In the genomic region with DNA sequence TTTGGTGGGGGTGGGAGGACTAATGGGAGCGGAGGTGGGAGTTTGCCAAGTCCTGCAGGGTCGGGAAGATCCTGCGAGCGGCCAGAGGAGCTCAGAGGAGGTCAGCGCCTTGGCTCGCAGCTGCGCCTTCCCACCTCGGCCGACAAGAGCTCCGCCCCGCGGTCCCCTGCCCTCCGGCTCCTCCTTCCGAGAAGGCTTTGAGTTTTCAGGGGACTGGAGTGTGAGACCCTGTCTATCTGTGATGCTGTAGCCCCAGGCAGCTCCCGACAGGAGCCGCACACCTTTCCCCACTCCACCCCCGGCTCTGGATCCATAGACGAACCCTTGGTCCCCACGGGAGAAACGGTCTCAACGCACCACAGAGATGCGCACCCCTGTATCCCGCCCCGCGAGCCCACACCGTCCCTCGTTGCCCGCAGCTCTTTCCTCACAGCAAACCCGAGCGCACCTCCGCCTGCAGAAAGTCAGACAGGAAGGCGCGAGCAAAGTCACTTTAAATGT, we compare ENCODE assay signal across 9 mouse cellular contexts. TPM values are rescaled to one million over a fixed set of nuclear protein-coding genes. Genes with fewer than 3 reads are reported as not detected.
A peak's percentile ranks its signal among the peaks of the same experiment; 100 is the strongest.
DNase-seq lines count a peak whose midpoint lies in the region; ATAC-seq lines count a peak whose summit lies in the region.
"Had no signal": no experiment of that assay in that cellular context is flagged by ENCODE, and none has a peak within 500 bp of the region (broad histone marks: within the 10 kb centered on the region; RNA-seq: fewer than 3 reads in every experiment).

Gene Frzb, minus strand, starts transcription at position 335 of the 501 bp plus-strand sequence.

- WGBS in intestine, embryonic 15.5 days = under 1% methylated on average over 33 of the region's 33 CpGs
- WGBS in limb, embryonic 12.5 days = under 1% methylated on average over 33 of the region's 33 CpGs
- WGBS in midbrain, embryonic 12.5 days = under 1% methylated on average over 33 of the region's 33 CpGs

- peak within 1 kb of the TSS; percentile 3 for H3K4me3 ChIP-seq in erythroblast, embryonic 14.5 days (replicated peaks)
- peak within 1 kb of the TSS; percentile 61 for H3K4me3 ChIP-seq in intestine, embryonic 15.5 days (replicated peaks)
- H3K4me3 ChIP-seq in limb, embryonic 12.5 days (replicated peaks) = peak within 1 kb of the TSS; percentile 68
- H3K4me3 ChIP-seq in midbrain, embryonic 12.5 days = peak within 1 kb of the TSS; percentile 54

- no peaks in the 10 kb centered on the region for H3K4me1 ChIP-seq in erythroblast, embryonic 14.5 days (ENCODE audit: control insufficient read depth)
- H3K4me1 ChIP-seq in intestine, embryonic 15.5 days (replicated peaks) = peaks cover 11% of the 10 kb centered on the region; the same call in 1 of the 2 replicates
- peaks cover 13% of the 10 kb centered on the region for H3K4me1 ChIP-seq in limb, embryonic 12.5 days (replicated peaks)
- H3K4me1 ChIP-seq in midbrain, embryonic 12.5 days = peaks cover 9% of the 10 kb centered on the region; the same call in 1 of the 2 replicates

- H3K9ac ChIP-seq in intestine, embryonic 15.5 days = peak within 1 kb of the TSS; percentile 50
- H3K9ac ChIP-seq in limb, embryonic 12.5 days (replicated peaks) = peak within 1 kb of the TSS; percentile 81
- H3K9ac ChIP-seq in midbrain, embryonic 12.5 days (replicated peaks) = peak within 1 kb of the TSS; percentile 62

- no peaks in the 10 kb centered on the region for H3K36me3 ChIP-seq in erythroblast, embryonic 14.5 days (ENCODE audit: control insufficient read depth)
- no peaks in the 10 kb centered on the region for H3K36me3 ChIP-seq in intestine, embryonic 15.5 days
- 0 out of 2 replicates have a peak, but pooled peaks cover 7% of the 10 kb centered on the region for H3K36me3 ChIP-seq in limb, embryonic 12.5 days
- H3K36me3 ChIP-seq in midbrain, embryonic 12.5 days = no peaks in the 10 kb centered on the region

- ATAC-seq in erythroblast, adult 5-6 weeks (replicated peaks; ENCODE audit: low FRiP score, poor library complexity, severe bottlenecking) = no peak
- peak; percentile 71 for ATAC-seq in intestine, embryonic 15.5 days
- ATAC-seq in limb, embryonic 12.5 days (ENCODE audit: insufficient number of reproducible peaks, insufficient read depth, low FRiP score, low TSS enrichment, low read depth) = peak; percentile 77
- peak; percentile 78 for ATAC-seq in midbrain, embryonic 12.5 days (ENCODE audit: low FRiP score, low read depth)

- no peak within 1 kb of the TSS for H3K27ac ChIP-seq in intestine, embryonic 15.5 days
- peak within 1 kb of the TSS; percentile 88 for H3K27ac ChIP-seq in limb, embryonic 12.5 days
- H3K27ac ChIP-seq in midbrain, embryonic 12.5 days (replicated peaks) = 0 out of 2 replicates have a peak within 1 kb of the TSS, but pooled peaks have one; percentile 5

- DNase-seq in cerebellum, postnatal 25 days = peak; percentile 79
- DNase-seq in gastrocnemius, postnatal 25 days = peak; percentile 15
- peak; percentile 76 for DNase-seq in testis, postnatal 10 days (ENCODE audit: low spot score)

- peak within 1 kb of the TSS; percentile 100 for H3K4me2 ChIP-seq in intestine, embryonic 15.5 days (replicated peaks)
- peak within 1 kb of the TSS; percentile 96 for H3K4me2 ChIP-seq in limb, embryonic 12.5 days
- H3K4me2 ChIP-seq in midbrain, embryonic 12.5 days (replicated peaks) = peak within 1 kb of the TSS; percentile 99

- H3K27me3 ChIP-seq in erythroblast, embryonic 14.5 days (ENCODE audit: control insufficient read depth) = peaks cover 58% of the 10 kb centered on the region
- H3K27me3 ChIP-seq in intestine, embryonic 15.5 days (replicated peaks) = peaks cover 8% of the 10 kb centered on the region; the same call in 1 of the 2 replicates
- H3K27me3 ChIP-seq in limb, embryonic 12.5 days = 0 out of 2 replicates have a peak, but pooled peaks cover 4% of the 10 kb centered on the region
- H3K27me3 ChIP-seq in midbrain, embryonic 12.5 days = peaks cover 29% of the 10 kb centered on the region

- H3K9me3 ChIP-seq in erythroblast, embryonic 14.5 days (ENCODE audit: control insufficient read depth, low read length) = peaks cover 5% of the 10 kb centered on the region; the same call in 1 of the 2 replicates
- H3K9me3 ChIP-seq in intestine, embryonic 15.5 days = no peaks in the 10 kb centered on the region
- no peaks in the 10 kb centered on the region; the same call in none of the 2 replicates for H3K9me3 ChIP-seq in limb, embryonic 12.5 days
- H3K9me3 ChIP-seq in midbrain, embryonic 12.5 days = no peaks in the 10 kb centered on the region

RNA-seq across cellular contexts. Expression of gene Frzb, which starts in this region (rescaled TPM):
- not detected in 2 replicates for polyA plus RNA-seq in erythroblast, embryonic 14.5 days (2012)
- total RNA-seq in erythroblast, adult 5-6 weeks (2015; ENCODE audit: low replicate concordance) = not detected in 2 replicates
- not detected in 2 replicates for total RNA-seq in erythroblast, adult 5-6 weeks (2017; ENCODE audit: low replicate concordance)
- total RNA-seq in gastrocnemius, postnatal 25 days (2021) = 10 to 100 TPM; 29.5 to 41.9 TPM
- 2.1 and 2.5 TPM in 2 replicates for polyA plus RNA-seq in intestine, embryonic 15.5 days (2015; fragmentation: Nextera tagmentation; extraction: Ambion mirVana)
- 54.7 and 56.2 TPM in 2 replicates for polyA plus RNA-seq in limb, embryonic 12.5 days (2016; fragmentation: Nextera tagmentation; extraction: Ambion mirVana)
- 6.1 and 7.8 TPM in 2 replicates for polyA plus RNA-seq in midbrain, embryonic 12.5 days (2016; fragmentation: Nextera tagmentation; extraction: Ambion mirVana)
- total RNA-seq: neutrophil, adult 5-6 weeks had no signal

Comparison
In these comparisons a context has a peak if more than half of its experiments do, and no peak if none do; other contexts are left out.
1. RNA of gene Frzb (total RNA-seq): 29.5 to 41.9 TPM in gastrocnemius, postnatal 25 days; not detected in erythroblast, adult 5-6 weeks; every median in the first group is over 10 times any median in the second.
2. H3K4me3 ChIP-seq: peak in every context shown above with its lines; median percentile 68 in limb, embryonic 12.5 days; 61 in intestine, embryonic 15.5 days; 54 in midbrain, embryonic 12.5 days; 3 in erythroblast, embryonic 14.5 days.
3. DNase-seq: peak in every context shown above with its lines; median percentile 79 in cerebellum, postnatal 25 days; 76 in testis, postnatal 10 days; 15 in gastrocnemius, postnatal 25 days.
4. Peak in every context shown above with its lines, with median percentiles within 50 percentile points of each other: H3K4me2 ChIP-seq and H3K9ac ChIP-seq.